Mouse (Mus musculus) embryonic facial prominence, embryonic 14.5 days (tissue): Measurements from ENCODE around the gene Heyl. TPM values are rescaled to one million over a fixed set of nuclear protein-coding genes. Genes with fewer than 3 reads are reported as not detected.
"Not testable (repeated sequence)": the region's sequence is repeated elsewhere in the genome, so short reads cannot be mapped to it uniquely, and the experiment has no call there.

Source experiments
- ATAC-seq: fragments of 200-750 bp; cut with Nextera tagmentation; 2 replicates; pipeline ENCODE4 v1.8.0; 2017; ENCODE audit warnings: low read depth, moderate number of reproducible peaks, moderate TSS enrichment
- DNase-seq: peaks from one replicate; pipeline ENCODE4 v3.0.0-alpha.2; 2015; ENCODE audit warnings: low spot score
- H3K27ac ChIP-seq: fragments of 300-500 bp; sonication (generic); replicated peaks from 2 replicates; pipeline ENCODE4 v1.5.1; 2014; ENCODE audit warnings: low read depth, mild to moderate bottlenecking, low read length, moderate library complexity
- H3K27me3 ChIP-seq: fragments of 300-500 bp; sonication (generic); replicated peaks from 2 replicates; pipeline ENCODE4 v1.6.1; 2014; ENCODE audit warnings: low read length; ENCODE audit not compliant: control insufficient read depth, insufficient read depth
- H3K36me3 ChIP-seq: fragments of 300-500 bp; sonication (generic); 2 replicates; pipeline ENCODE4 v1.6.1; 2014; ENCODE audit warnings: low read length, mixed read lengths; ENCODE audit not compliant: control insufficient read depth, insufficient read depth
- H3K4me1 ChIP-seq: fragments of 300-500 bp; sonication (generic); 2 replicates; pipeline ENCODE4 v1.6.1; 2014; ENCODE audit warnings: antibody characterized with exemption, low read length; ENCODE audit not compliant: control insufficient read depth, insufficient read depth
- H3K4me2 ChIP-seq: fragments of 300-500 bp; sonication (generic); 2 replicates; pipeline ENCODE4 v1.6.1; 2014; ENCODE audit warnings: low read depth, mild to moderate bottlenecking, low read length, moderate library complexity, mixed read lengths
- H3K4me3 ChIP-seq: fragments of 300-500 bp; sonication (generic); 2 replicates; pipeline ENCODE4 v1.5.1; 2014; ENCODE audit warnings: low read depth, mild to moderate bottlenecking, low read length
- H3K9ac ChIP-seq: fragments of 300-500 bp; sonication (generic); 2 replicates; pipeline ENCODE4 v1.6.1; 2014; ENCODE audit warnings: low read depth, mild to moderate bottlenecking, low read length, moderate library complexity, mixed read lengths
- H3K9me3 ChIP-seq: fragments of 300-500 bp; sonication (generic); 2 replicates; pipeline ENCODE4 v1.6.1; 2016; ENCODE audit warnings: low read length; ENCODE audit not compliant: control insufficient read depth
- WGBS: fragments of 180-500 bp; shearing (Covaris S2); extraction: QIAGEN DNeasy Blood & Tissue Kit; methylation state at CpG from one replicate; pipeline ENCODE4 v1.1.7; 2014; 5-methylcytosine and 5-hydroxymethylcytosine counted together
- polyA plus RNA-seq: library from polyadenylated mRNA; unstranded; fragments of >200 nt; fragmentation: Nextera tagmentation; extraction: Ambion mirVana; gene quantifications from 2 replicates; pipeline ENCODE4 v1.2.1, GENCODE M21; 2014

Gene Heyl
- polyA plus RNA-seq, 1 experiment from 2014 or later: 19.1 TPM

GRCm38 (mm10) chr4:123260071-123260746 is 26.9 kb downstream of the Heyl start:
- Histone ChIP-seq H3K27ac (no peak overlapping the region), H3K9me3 (no peaks in the 10 kb centered on the region), H3K27me3 (no peaks in the 10 kb centered on the region), H3K36me3 (no peaks in the 10 kb centered on the region), H3K9ac (no peak overlapping the region), H3K4me2 (no peak overlapping the region), H3K4me3 (no peak overlapping the region), H3K4me1 (no peaks in the 10 kb centered on the region)
- ATAC-seq (peak; percentile 63; the same call in 1 of the 2 replicates), DNase-seq (peak; percentile 66)
- WGBS: 37% methylated on average over 8 of the region's 8 CpGs

DNA sequence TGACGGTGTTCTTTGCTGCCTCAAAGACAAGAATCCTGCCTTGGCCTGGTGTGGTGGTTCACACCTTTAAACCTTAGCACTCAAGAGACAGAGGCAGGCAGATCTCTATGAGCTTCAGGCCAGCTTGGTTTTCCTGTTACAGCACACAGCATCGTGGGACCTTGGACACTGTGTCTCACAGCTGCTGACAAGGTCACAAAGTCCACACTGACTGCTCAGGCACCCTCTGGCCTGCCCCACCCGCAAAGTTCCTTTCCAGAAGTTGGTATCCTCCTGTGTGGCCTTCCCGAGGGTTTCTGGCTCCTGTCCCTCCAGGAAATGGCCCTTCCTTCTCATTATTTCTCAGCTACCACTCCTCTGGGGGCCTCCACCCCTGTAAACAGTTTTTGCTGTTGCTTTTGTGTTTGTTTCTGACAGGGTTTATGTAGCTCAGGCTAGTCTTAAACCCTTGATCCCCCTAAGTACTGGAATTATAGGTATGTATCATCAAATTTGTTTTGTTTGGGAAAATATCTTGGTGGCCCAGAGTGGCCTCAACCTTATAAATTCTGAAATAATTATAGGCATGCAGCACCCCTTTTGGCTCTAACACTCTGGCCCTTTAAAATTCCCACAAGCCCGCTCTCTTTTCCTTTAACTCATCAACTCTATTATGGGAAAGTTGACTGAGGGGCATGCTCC is 28.5 kb downstream of the Heyl start, which contains the start of gene Pabpc4:
Pabpc4 (plus strand) TSS at position 631 of the 681 bp plus-strand sequence.
- no peak within 1 kb of the TSS for H3K4me3 ChIP-seq
- no peak for DNase-seq
- no peak within 1 kb of the TSS for H3K27ac ChIP-seq
- 74% methylated on average over 5 of the region's 5 CpGs for WGBS
- no peaks in the 10 kb centered on the region for H3K9me3 ChIP-seq
- H3K4me1 ChIP-seq: no peaks in the 10 kb centered on the region
- no peak for ATAC-seq
- no peak within 1 kb of the TSS for H3K9ac ChIP-seq
- H3K36me3 ChIP-seq: no peaks in the 10 kb centered on the region
- H3K4me2 ChIP-seq: no peak within 1 kb of the TSS
- H3K27me3 ChIP-seq: no peaks in the 10 kb centered on the region

DNA sequence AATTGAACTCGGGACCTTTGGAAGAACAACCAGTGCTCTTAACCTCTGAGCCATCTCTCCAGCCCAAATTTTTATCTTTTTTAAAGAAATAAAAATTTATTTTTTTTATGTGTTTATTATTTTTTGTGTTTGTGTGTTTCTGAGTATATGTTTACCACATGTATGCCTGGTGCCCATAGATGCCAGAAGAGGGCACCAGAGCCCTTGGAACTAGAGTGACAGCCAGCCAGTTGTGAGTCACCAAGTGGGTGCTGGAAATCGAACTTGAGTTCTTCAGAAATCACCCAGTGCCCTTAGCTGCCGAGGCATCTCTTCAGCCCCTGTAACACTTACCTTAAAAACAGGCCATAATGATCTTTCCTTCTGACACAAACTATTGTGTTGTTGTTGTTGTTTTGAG is 37.7 kb downstream of the Heyl start:
- H3K4me3 ChIP-seq: no peak overlapping the region
- H3K36me3 ChIP-seq: no peaks in the 10 kb centered on the region
- 93% methylated on average over 3 of the region's 3 CpGs for WGBS
- no peaks in the 10 kb centered on the region for H3K4me1 ChIP-seq
- DNase-seq: no peak
- no peaks in the 10 kb centered on the region for H3K9me3 ChIP-seq
- no peak overlapping the region for H3K9ac ChIP-seq
- no peak overlapping the region for H3K27ac ChIP-seq
- no peaks in the 10 kb centered on the region for H3K27me3 ChIP-seq
- no peak for ATAC-seq
- no peak overlapping the region for H3K4me2 ChIP-seq

GRCm38 (mm10) chr4:123280117-123280516 is 46.8 kb downstream of the Heyl start:
- no peaks in the 10 kb centered on the region for H3K9me3 ChIP-seq
- H3K4me2 ChIP-seq: no peak overlapping the region
- DNase-seq (no peak), ATAC-seq (no peak)
- 67% methylated on average over 3 of the region's 3 CpGs for WGBS
- no peak overlapping the region for H3K27ac ChIP-seq
- H3K4me1 ChIP-seq: peaks cover 12% of the 10 kb centered on the region
- H3K4me3 ChIP-seq: no peak overlapping the region
- H3K36me3 ChIP-seq: no peaks in the 10 kb centered on the region
- no peak overlapping the region for H3K9ac ChIP-seq
- H3K27me3 ChIP-seq: no peaks in the 10 kb centered on the region

- H3K27ac ChIP-seq: 0 out of 2 replicates have a peak overlapping the region, but pooled peaks have one; percentile 56
These were observed 49.1 kb downstream of the Heyl start for GRCm38 (mm10) chr4:123282500-123282899.

GRCm38 (mm10) chr4:123282915-123283674 is 49.7 kb downstream of the Heyl start:
- 0 out of 2 replicates have a peak overlapping the region, but pooled peaks have one; percentile 56 for H3K27ac ChIP-seq
- 0% methylated on average over 26 of the region's 55 CpGs for WGBS
- DNase-seq: not testable (repeated sequence)

More at GRCm38 (mm10) chr4:123282500-123282899, 49.1 kb downstream of the Heyl start:
- Histone ChIP-seq H3K9ac (peak overlapping the region; percentile 63), H3K4me2 (peak overlapping the region; percentile 69), H3K27me3 (no peaks in the 10 kb centered on the region), H3K9me3 (no peaks in the 10 kb centered on the region), H3K36me3 (peaks cover 10% of the 10 kb centered on the region), H3K4me3 (peak overlapping the region; percentile 51), H3K4me1 (peaks cover 17% of the 10 kb centered on the region)
- ATAC-seq: peak; percentile 95
- WGBS: 1% methylated on average over 25 of the region's 25 CpGs
- DNase-seq: peak; percentile 95

GRCm38 (mm10) chr4:123283675-123284064 is 50.3 kb downstream of the Heyl start:
- 2% methylated on average over 10 of the region's 15 CpGs for WGBS
- not testable (repeated sequence) for H3K9me3 ChIP-seq, DNase-seq, H3K27me3 ChIP-seq
- Histone ChIP-seq H3K36me3 (peaks cover 22% of the 10 kb centered on the region), H3K4me3 (peak overlapping the region; percentile 51), H3K4me2 (peak overlapping the region; percentile 69), H3K9ac (peak overlapping the region; percentile 63), H3K27ac (peak overlapping the region; percentile 13; the same call in 1 of the 2 replicates), H3K4me1 (peaks cover 17% of the 10 kb centered on the region)
- 0 out of 2 replicates have a peak, but pooled peaks have one; percentile 16 for ATAC-seq

More at GRCm38 (mm10) chr4:123282915-123283674, 49.7 kb downstream of the Heyl start:
- Histone ChIP-seq H3K36me3 (peaks cover 16% of the 10 kb centered on the region), H3K4me2 (peak overlapping the region; percentile 69), H3K9ac (peak overlapping the region; percentile 63), H3K4me3 (peak overlapping the region; percentile 51), H3K4me1 (peaks cover 17% of the 10 kb centered on the region)
- H3K9me3 ChIP-seq, H3K27me3 ChIP-seq: not testable (repeated sequence)
- ATAC-seq: peak; percentile 74
